Mouse (Mus musculus) heart, embryonic 11.5 days (tissue): ENCODE measurements at regions not wholly inside any gene's neighbourhood (a gene's known extent, or its start where the extent isn't known, plus 50 kb on each side); places are given as distances from the start of the nearest gene placed in this dataset.

Source experiments
- ATAC-seq: fragments of 200-750 bp; cut with Nextera tagmentation; replicated peaks from 2 replicates; pipeline ENCODE4 v1.8.0; 2017; ENCODE audit warnings: moderate library complexity; ENCODE audit not compliant: insufficient number of reproducible peaks, low FRiP score, low TSS enrichment
- H3K27ac ChIP-seq: fragments of 300-500 bp; sonication (generic); 2 replicates; pipeline ENCODE4 v1.5.1; 2014; ENCODE audit warnings: mild to moderate bottlenecking, low read depth, low read length
- H3K27me3 ChIP-seq: fragments of 300-500 bp; sonication (generic); 2 replicates; pipeline ENCODE4 v1.6.1; 2014; ENCODE audit warnings: mild to moderate bottlenecking, low read length, mixed read lengths; ENCODE audit not compliant: control insufficient read depth, insufficient read depth
- H3K36me3 ChIP-seq: fragments of 300-500 bp; sonication (generic); 2 replicates; pipeline ENCODE4 v1.6.1; 2014; ENCODE audit warnings: mild to moderate bottlenecking, low read length, moderate library complexity, mixed read lengths; ENCODE audit not compliant: control insufficient read depth, insufficient read depth
- H3K4me1 ChIP-seq: fragments of 300-500 bp; sonication (generic); 2 replicates; pipeline ENCODE4 v1.6.1; 2014; ENCODE audit warnings: low read length; ENCODE audit not compliant: control insufficient read depth, insufficient read depth
- H3K4me2 ChIP-seq: fragments of 300-500 bp; sonication (generic); 2 replicates; pipeline ENCODE4 v1.6.1; 2014; ENCODE audit warnings: mild to moderate bottlenecking, moderate library complexity
- H3K4me3 ChIP-seq: fragments of 300-500 bp; sonication (generic); 2 replicates; pipeline ENCODE4 v1.5.1; 2014; ENCODE audit warnings: low read depth, low read length
- H3K9ac ChIP-seq: fragments of 300-500 bp; sonication (generic); 2 replicates; pipeline ENCODE4 v1.6.1; 2014; ENCODE audit warnings: mild to moderate bottlenecking, low read depth, low read length, moderate library complexity
- H3K9me3 ChIP-seq: fragments of 300-500 bp; sonication (generic); replicated peaks from 2 replicates; pipeline ENCODE4 v1.6.1; 2016; ENCODE audit warnings: low read length; ENCODE audit not compliant: control insufficient read depth
- WGBS: fragments of 180-500 bp; shearing (Covaris S2); extraction: QIAGEN DNeasy Blood & Tissue Kit; methylation state at CpG from one replicate; pipeline ENCODE4 v1.1.7; 2014; ENCODE audit not compliant: insufficient replicate concordance; 5-methylcytosine and 5-hydroxymethylcytosine counted together

- no peak overlapping the region for H3K27ac ChIP-seq
- H3K9me3 ChIP-seq: no peaks in the 10 kb centered on the region
- H3K36me3 ChIP-seq: no peaks in the 10 kb centered on the region
- WGBS: 62% methylated on average over 2 of the region's 2 CpGs
- no peak for ATAC-seq
- no peak overlapping the region for H3K9ac ChIP-seq
- H3K4me3 ChIP-seq: no peak overlapping the region
- no peak overlapping the region for H3K4me2 ChIP-seq
- no peaks in the 10 kb centered on the region for H3K4me1 ChIP-seq
- H3K27me3 ChIP-seq: no peaks in the 10 kb centered on the region
Measured at GRCm38 (mm10) chr1:130309746-130310145, 113.1 kb downstream of the Cd55b start.

DNA sequence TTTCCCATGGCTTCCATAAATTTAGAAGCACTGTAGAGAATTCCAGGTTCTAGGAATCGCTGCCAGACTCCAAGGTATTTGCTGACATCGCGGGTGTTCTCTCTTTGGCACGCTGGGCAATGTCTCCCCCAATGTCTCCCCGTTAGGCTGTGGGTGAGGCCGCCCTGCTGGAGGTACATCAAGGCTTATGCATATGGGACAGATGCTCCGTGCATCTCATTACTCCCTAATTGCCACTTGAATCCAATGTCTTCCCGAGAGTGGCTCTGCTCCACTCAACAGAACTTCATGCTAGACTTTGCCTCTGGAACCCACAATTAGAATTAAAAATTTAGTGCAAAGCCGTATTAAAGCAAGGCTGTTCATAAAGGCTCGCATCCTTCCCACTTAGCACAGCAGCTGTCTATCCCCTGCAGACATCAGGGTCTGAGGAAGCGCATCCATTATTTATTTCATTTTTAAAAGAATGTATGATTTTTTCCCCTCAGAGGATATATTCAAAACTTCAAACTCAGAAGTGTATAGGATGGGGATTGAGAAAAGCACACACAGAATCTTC, 120.9 kb downstream of the Cd55b start:
- Histone ChIP-seq H3K9me3 (no peaks in the 10 kb centered on the region), H3K27me3 (no peaks in the 10 kb centered on the region), H3K4me2 (no peak overlapping the region), H3K4me3 (no peak overlapping the region), H3K4me1 (peaks cover 4% of the 10 kb centered on the region; the same call in 1 of the 2 replicates), H3K36me3 (no peaks in the 10 kb centered on the region), H3K9ac (no peak overlapping the region), H3K27ac (no peak overlapping the region)
- 59% methylated on average over 11 of the region's 11 CpGs for WGBS
- no peak for ATAC-seq

GRCm38 (mm10) chr1:130300065-130300815, 122.6 kb downstream of the Cd55b start:
- peak overlapping the region; percentile 12 for H3K4me3 ChIP-seq
- no peaks in the 10 kb centered on the region for H3K9me3 ChIP-seq
- peak overlapping the region; percentile 58 for H3K27ac ChIP-seq
- WGBS: 5% methylated on average over 13 of the region's 13 CpGs
- peak overlapping the region; percentile 12; the same call in 1 of the 2 replicates for H3K9ac ChIP-seq
- no peaks in the 10 kb centered on the region for H3K27me3 ChIP-seq
- H3K36me3 ChIP-seq: no peaks in the 10 kb centered on the region
- peaks cover 4% of the 10 kb centered on the region; the same call in 1 of the 2 replicates for H3K4me1 ChIP-seq
- peak overlapping the region; percentile 56 for H3K4me2 ChIP-seq
- ATAC-seq: peak; percentile 83

DNA sequence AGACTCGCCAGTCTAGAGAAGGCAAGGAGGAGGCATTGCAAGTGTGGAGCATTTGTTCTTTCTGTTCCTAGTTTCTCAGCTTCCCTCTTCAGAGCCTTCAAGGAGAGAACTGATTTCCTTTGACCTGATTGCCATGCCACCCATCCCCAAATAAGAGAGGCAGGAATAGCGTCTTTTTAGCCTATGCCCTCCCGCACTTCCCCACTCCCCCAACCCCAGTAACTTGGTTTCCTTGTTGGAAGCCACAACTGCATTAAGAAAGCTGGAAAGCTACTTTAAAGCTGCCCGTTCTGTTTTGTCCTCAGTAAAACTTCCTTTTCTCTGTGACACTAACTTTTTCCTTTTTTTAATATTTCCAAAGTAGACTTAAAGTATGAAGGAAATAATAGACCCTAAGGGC, 123.2 kb downstream of the Cd55b start:
- peak overlapping the region; percentile 12 for H3K4me3 ChIP-seq
- H3K27me3 ChIP-seq: no peaks in the 10 kb centered on the region
- H3K4me2 ChIP-seq: peak overlapping the region; percentile 56
- H3K36me3 ChIP-seq: no peaks in the 10 kb centered on the region
- peaks cover 4% of the 10 kb centered on the region; the same call in 1 of the 2 replicates for H3K4me1 ChIP-seq
- no peaks in the 10 kb centered on the region for H3K9me3 ChIP-seq
- H3K9ac ChIP-seq: no peak overlapping the region
- ATAC-seq: no peak
- peak overlapping the region; percentile 58 for H3K27ac ChIP-seq
- 16% methylated on average over 4 of the region's 4 CpGs for WGBS

DNA sequence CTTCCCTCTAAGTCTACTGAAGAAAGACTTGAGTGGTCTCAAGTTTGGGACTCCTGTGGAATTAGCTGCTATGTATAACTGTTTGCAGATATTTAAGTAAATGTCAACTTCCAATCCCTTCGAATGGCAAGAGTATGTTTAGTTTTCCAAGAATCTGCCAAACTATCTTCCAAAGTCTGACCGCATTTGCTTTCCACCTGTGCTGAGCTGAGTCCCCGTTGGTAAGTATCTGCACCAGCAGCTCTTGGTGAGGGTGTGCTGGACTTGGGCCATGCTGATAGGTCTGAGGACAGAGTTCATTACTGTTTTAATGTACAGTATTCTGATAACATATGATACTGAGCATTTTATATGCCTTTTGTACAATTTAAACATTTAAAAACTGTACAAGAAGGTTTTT, 123.7 kb downstream of the Cd55b start:
- Histone ChIP-seq H3K4me3 (no peak overlapping the region), H3K9me3 (no peaks in the 10 kb centered on the region), H3K36me3 (no peaks in the 10 kb centered on the region), H3K27ac (no peak overlapping the region), H3K9ac (no peak overlapping the region), H3K4me1 (peaks cover 4% of the 10 kb centered on the region; the same call in 1 of the 2 replicates), H3K27me3 (no peaks in the 10 kb centered on the region), H3K4me2 (no peak overlapping the region)
- 48% methylated on average over 3 of the region's 3 CpGs for WGBS
- ATAC-seq: no peak

GRCm38 (mm10) chr1:130298636-130299035, 124.2 kb downstream of the Cd55b start:
- Histone ChIP-seq H3K27ac (no peak overlapping the region), H3K4me1 (peaks cover 4% of the 10 kb centered on the region; the same call in 1 of the 2 replicates), H3K27me3 (no peaks in the 10 kb centered on the region), H3K9ac (no peak overlapping the region), H3K36me3 (no peaks in the 10 kb centered on the region), H3K9me3 (no peaks in the 10 kb centered on the region), H3K4me3 (no peak overlapping the region), H3K4me2 (no peak overlapping the region)
- 71% methylated on average over 1 of the region's 1 CpGs for WGBS
- ATAC-seq: no peak

GRCm38 (mm10) chr1:130297471-130297870, 125.3 kb downstream of the Cd55b start:
- Histone ChIP-seq H3K27ac (no peak overlapping the region), H3K4me1 (peaks cover 4% of the 10 kb centered on the region; the same call in 1 of the 2 replicates), H3K27me3 (no peaks in the 10 kb centered on the region), H3K4me2 (no peak overlapping the region), H3K9me3 (no peaks in the 10 kb centered on the region), H3K9ac (no peak overlapping the region), H3K4me3 (no peak overlapping the region), H3K36me3 (no peaks in the 10 kb centered on the region)
- no peak for ATAC-seq
- WGBS: 56% methylated on average over 2 of the region's 2 CpGs

DNA sequence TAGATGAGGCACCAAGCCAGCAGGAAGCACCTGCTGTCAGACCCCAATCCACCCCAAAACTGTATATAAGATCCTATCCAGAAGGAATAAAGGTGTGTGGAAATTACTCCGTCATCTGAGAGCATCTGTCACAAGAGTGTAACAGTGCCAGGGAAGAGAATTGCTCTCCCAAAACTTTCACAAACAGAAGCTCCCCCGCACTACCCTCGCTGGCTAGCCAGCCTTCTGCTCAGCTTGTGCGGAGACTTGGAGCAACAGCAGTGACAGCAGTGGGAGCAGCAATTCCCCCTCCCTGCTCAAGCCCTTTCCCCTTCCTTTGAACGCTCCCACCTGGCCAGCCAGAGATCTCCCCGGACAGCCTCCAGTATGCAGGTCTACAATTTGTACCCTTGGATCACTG, 136.9 kb downstream of the Cd55b start:
- WGBS: 81% methylated on average over 6 of the region's 6 CpGs
- Histone ChIP-seq H3K4me2 (no peak overlapping the region), H3K27me3 (no peaks in the 10 kb centered on the region), H3K9me3 (no peaks in the 10 kb centered on the region), H3K4me1 (no peaks in the 10 kb centered on the region; the same call in 1 of the 2 replicates), H3K9ac (no peak overlapping the region), H3K36me3 (no peaks in the 10 kb centered on the region), H3K27ac (no peak overlapping the region), H3K4me3 (no peak overlapping the region)
- ATAC-seq: no peak
